Mouse (Mus musculus): ENCODE data around the gene Iqsec1.

- TF ChIP-seq GATA1 (IDR thresholded peaks at IDR 0.05; ENCODE audit: borderline replicate concordance, low read length) (no peak), CTCF (IDR thresholded peaks at IDR 0.05; ENCODE audit: low read depth, low read length) (no peak), POLR2AphosphoS5 (IDR thresholded peaks at IDR 0.05; ENCODE audit: insufficient replicate concordance, low read depth, low read length) (no peak)
These were observed 360.9 kb downstream of the Iqsec1 start for GRCm38 (mm10) chr6:90627556-90627955.
